Mouse (Mus musculus) stomach, embryonic 15.5 days (tissue): ENCODE measurements around the gene Commd1. TPM values are rescaled to one million over a fixed set of nuclear protein-coding genes. Genes with fewer than 3 reads are reported as not detected.

Experiments
- ATAC-seq: fragments of 200-750 bp; cut with Nextera tagmentation; 2 replicates; pipeline ENCODE4 v1.8.0; 2017; ENCODE audit warnings: low read depth, moderate number of reproducible peaks, moderate TSS enrichment; ENCODE audit not compliant: insufficient read depth, low FRiP score
- H3K27ac ChIP-seq: fragments of 300-500 bp; sonication (generic); 2 replicates; pipeline ENCODE4 v1.5.1; 2015; ENCODE audit warnings: mild to moderate bottlenecking, inconsistent platforms
- H3K27me3 ChIP-seq: fragments of 300-500 bp; sonication (generic); replicated peaks from 2 replicates; pipeline ENCODE4 v1.6.1; 2015; ENCODE audit warnings: inconsistent platforms
- H3K36me3 ChIP-seq: fragments of 300-500 bp; sonication (generic); 2 replicates; pipeline ENCODE4 v1.6.1; 2015; ENCODE audit warnings: inconsistent platforms
- H3K4me1 ChIP-seq: fragments of 300-500 bp; sonication (generic); 2 replicates; pipeline ENCODE4 v1.6.1; 2015; ENCODE audit warnings: inconsistent platforms
- H3K4me2 ChIP-seq: fragments of 300-500 bp; sonication (generic); 2 replicates; pipeline ENCODE4 v1.6.1; 2015; ENCODE audit warnings: mild to moderate bottlenecking, inconsistent platforms
- H3K4me3 ChIP-seq: fragments of 300-500 bp; sonication (generic); replicated peaks from 2 replicates; pipeline ENCODE4 v1.5.1; 2015; ENCODE audit warnings: inconsistent platforms
- H3K9ac ChIP-seq: fragments of 300-500 bp; sonication (generic); 2 replicates; pipeline ENCODE4 v1.6.1; 2015; ENCODE audit warnings: inconsistent platforms
- H3K9me3 ChIP-seq: fragments of 300-500 bp; sonication (generic); 2 replicates; pipeline ENCODE4 v1.6.1; 2016; ENCODE audit warnings: inconsistent platforms
- WGBS: fragments of 180-500 bp; shearing (Covaris S2); methylation state at CpG from one replicate; pipeline ENCODE4 v1.1.7; 2015; 5-methylcytosine and 5-hydroxymethylcytosine counted together
- polyA plus RNA-seq: library from polyadenylated mRNA; unstranded; fragments of >200 nt; fragmentation: Nextera tagmentation; extraction: Ambion mirVana; gene quantifications from 2 replicates; pipeline ENCODE4 v1.2.1, GENCODE M21; 2015

Gene Commd1
- polyA plus RNA-seq, 1 experiment from 2014 or later = 368 TPM

DNA sequence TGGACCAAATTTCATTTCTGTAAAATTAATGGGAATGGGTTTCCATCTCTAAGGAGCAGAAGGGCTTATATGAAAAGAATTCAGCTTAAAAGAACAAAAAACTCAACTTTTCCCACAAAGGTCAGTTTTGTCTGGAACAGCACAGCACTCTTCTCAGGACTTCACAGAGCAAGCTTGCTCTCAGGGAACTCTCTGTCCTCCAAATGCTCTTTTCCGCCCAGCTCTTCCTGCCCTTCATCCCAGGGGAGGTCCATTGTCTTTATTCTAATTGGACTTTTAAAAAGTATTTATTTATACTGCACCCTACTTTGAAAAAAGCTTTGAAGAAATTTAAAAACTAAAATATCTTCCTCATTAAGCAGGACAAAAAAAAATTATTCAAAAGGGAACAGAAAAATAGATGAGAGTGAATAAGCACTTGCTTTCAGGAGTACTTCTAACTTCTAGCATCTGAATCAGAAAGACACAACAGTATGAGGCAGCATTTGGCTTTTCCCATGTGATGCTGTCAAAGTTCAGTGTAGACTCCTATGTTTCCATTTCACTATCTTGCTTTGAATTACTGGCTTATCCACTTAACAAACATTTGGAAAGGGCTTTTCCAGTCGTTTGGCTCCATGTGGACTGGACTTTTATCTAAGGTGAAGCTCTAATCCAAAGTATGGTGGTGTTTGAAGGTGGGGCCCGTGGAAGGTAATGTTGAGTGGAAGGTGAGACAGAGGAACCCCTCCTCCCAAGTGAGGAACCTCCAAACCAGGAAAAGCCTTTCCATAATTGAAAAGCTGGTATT, 101.6 kb downstream of the Commd1 start:
- Histone ChIP-seq H3K27ac (no peak overlapping the region), H3K4me2 (no peak overlapping the region), H3K36me3 (no peaks in the 10 kb centered on the region), H3K9me3 (no peaks in the 10 kb centered on the region), H3K9ac (no peak overlapping the region), H3K4me3 (no peak overlapping the region), H3K4me1 (no peaks in the 10 kb centered on the region), H3K27me3 (no peaks in the 10 kb centered on the region)
- WGBS = 57% methylated on average over 3 of the region's 3 CpGs
- ATAC-seq = no peak

DNA sequence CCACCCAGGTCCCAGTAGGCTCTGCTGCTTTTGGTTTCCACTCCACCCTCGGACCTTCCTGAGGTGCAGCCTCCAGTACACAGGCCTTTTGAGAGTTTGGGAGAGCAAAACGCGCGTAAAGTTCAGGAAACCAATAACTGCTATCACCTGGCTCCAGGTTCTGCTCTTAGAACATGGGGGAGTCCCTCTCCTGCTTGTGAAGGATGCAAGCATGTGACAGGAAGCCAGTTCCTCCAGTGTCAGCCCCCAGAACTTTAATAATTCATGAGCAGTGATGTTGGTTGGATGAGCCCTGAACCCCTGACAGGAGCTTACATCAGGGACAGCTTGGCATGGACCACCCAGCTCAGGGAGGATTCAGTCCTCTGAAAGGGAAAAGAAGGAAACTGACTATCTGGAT, 102.5 kb downstream of the Commd1 start:
- no peaks in the 10 kb centered on the region for H3K9me3 ChIP-seq
- no peak overlapping the region for H3K4me2 ChIP-seq
- H3K4me1 ChIP-seq = no peaks in the 10 kb centered on the region
- H3K9ac ChIP-seq = no peak overlapping the region
- no peak overlapping the region for H3K4me3 ChIP-seq
- no peaks in the 10 kb centered on the region for H3K36me3 ChIP-seq
- 88% methylated on average over 4 of the region's 4 CpGs for WGBS
- no peak overlapping the region for H3K27ac ChIP-seq
- ATAC-seq = no peak
- no peaks in the 10 kb centered on the region for H3K27me3 ChIP-seq

DNA sequence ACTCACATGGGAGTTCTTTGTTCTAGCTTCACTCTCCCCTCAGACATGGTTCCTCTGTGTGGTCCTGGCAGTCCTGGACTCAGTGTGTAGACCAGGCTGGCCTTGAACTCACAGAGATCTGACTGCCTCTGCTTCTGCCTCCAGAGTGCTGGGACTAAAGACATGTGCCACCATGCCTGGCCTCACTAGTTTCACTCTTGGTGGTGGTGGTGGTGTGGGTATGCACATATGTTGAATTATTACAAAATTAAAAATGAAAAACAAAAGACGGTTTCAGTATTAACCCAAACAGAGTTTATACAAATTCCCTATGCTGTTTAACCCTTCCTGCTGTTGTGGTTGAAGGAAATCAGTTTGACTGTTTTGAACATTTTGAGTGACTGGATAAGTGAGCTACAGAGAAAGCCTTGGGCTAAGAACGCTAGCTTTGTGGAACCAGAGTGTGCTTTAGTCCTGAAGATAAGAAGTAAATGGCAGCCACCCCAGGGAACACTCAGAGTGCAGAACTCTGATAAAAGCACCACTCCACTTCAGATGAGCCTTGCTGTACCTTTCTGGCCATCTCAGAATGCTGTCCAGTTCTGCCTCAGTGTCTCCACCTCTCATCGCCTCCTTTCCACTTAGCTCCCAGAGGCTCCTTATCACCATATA, 105.4 kb downstream of the Commd1 start:
- 0 out of 2 replicates have a peak, but pooled peaks have one; percentile 56 for ATAC-seq
- Histone ChIP-seq H3K27ac (no peak overlapping the region), H3K4me2 (no peak overlapping the region), H3K4me3 (no peak overlapping the region), H3K36me3 (no peaks in the 10 kb centered on the region), H3K4me1 (no peaks in the 10 kb centered on the region), H3K27me3 (no peaks in the 10 kb centered on the region), H3K9me3 (no peaks in the 10 kb centered on the region), H3K9ac (no peak overlapping the region)
- 73% methylated on average over 3 of the region's 3 CpGs for WGBS

DNA sequence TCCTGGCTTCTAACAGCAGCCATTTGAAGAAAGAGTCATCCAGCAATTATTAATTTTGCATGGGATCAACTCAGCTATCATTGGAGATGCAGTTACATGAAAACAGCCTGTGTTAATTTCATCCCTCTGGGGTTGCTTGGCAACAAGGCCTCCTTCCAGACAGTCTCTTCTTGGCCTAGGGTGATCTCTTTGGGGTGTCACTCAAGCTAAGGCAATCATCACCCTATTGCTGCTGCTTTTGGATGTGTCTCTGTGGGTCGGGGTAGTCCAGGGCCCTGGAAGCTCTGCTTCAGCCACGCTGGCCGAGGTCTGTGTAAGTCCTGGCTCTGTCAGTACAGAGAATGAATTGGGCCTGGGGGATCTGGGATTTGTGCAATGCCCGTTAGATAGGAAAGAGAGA, 106.9 kb downstream of the Commd1 start:
- WGBS = 79% methylated on average over 4 of the region's 4 CpGs
- Histone ChIP-seq H3K4me1 (no peaks in the 10 kb centered on the region), H3K27me3 (no peaks in the 10 kb centered on the region), H3K9ac (no peak overlapping the region), H3K4me3 (no peak overlapping the region), H3K27ac (no peak overlapping the region), H3K9me3 (no peaks in the 10 kb centered on the region), H3K4me2 (no peak overlapping the region), H3K36me3 (no peaks in the 10 kb centered on the region)
- no peak for ATAC-seq

DNA sequence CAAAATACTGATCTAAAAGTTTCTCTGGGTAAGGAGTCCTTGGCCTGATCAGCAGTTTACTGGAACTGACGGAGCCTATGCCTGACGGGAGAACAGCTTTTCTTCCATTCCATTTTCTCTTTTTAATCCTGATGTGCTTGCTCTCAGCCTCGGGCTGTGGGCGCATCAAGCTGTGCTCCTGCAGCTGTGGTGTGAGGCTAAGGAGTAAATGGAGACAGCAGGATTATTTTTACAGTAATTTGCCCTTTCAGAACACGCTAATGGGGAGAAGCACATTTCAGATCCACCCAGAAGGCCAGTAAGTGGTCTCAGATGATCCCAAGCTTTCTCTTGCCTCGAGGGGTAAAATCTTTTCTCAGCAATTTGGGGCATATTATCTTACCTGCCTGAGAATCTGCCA, 107.4 kb downstream of the Commd1 start:
- Histone ChIP-seq H3K4me1 (no peaks in the 10 kb centered on the region), H3K9me3 (no peaks in the 10 kb centered on the region), H3K4me2 (no peak overlapping the region), H3K4me3 (no peak overlapping the region), H3K27ac (no peak overlapping the region), H3K9ac (no peak overlapping the region), H3K36me3 (no peaks in the 10 kb centered on the region), H3K27me3 (no peaks in the 10 kb centered on the region)
- 70% methylated on average over 6 of the region's 6 CpGs for WGBS
- ATAC-seq = no peak

DNA sequence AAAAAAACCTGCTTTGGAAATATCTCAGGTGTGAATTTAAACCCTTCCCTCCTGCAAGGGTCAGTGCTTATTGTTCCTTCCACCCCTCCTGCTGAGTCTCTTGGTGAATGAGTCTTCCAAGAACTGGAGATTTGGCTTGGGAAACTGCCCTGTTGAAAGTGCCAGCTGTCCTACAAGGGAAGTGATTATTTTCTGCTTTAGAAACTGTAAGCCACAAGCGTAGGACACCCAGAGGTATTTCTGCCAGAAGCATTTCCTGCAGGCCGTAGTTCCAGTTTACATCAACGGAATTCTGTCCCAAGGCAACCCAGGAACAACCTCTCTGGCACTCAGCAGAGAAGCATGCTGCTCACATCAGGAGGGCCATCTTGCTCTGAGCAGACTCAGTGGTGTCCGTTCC, 108.8 kb downstream of the Commd1 start:
- H3K4me2 ChIP-seq = no peak overlapping the region
- no peaks in the 10 kb centered on the region for H3K9me3 ChIP-seq
- 65% methylated on average over 4 of the region's 4 CpGs for WGBS
- no peak overlapping the region for H3K9ac ChIP-seq
- no peaks in the 10 kb centered on the region for H3K36me3 ChIP-seq
- H3K27ac ChIP-seq = no peak overlapping the region
- no peaks in the 10 kb centered on the region for H3K4me1 ChIP-seq
- H3K4me3 ChIP-seq = no peak overlapping the region
- no peaks in the 10 kb centered on the region for H3K27me3 ChIP-seq
- ATAC-seq = no peak

DNA sequence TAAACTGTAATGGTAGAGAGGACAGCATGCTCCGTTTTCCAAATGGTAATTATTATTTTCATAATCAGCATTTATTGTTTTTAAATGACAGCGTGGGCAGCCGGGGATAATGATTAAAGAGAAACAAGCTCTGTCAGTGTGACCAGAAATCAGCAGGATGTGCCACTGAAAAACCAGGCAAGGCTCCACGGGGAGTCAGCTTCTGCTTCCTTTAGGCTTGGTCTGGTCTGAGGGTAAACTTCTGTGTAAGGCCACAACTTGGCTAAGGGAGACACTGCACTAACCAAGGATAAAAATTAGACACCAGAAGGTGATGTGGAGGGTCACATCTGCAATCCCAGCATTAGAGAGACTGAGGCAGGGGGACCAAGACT, 109.9 kb downstream of the Commd1 start:
- H3K4me2 ChIP-seq = no peak overlapping the region; the same call in 1 of the 2 replicates
- no peak overlapping the region for H3K27ac ChIP-seq
- H3K36me3 ChIP-seq = no peaks in the 10 kb centered on the region
- no peak for ATAC-seq
- no peaks in the 10 kb centered on the region for H3K9me3 ChIP-seq
- WGBS = 43% methylated on average over 4 of the region's 4 CpGs
- H3K27me3 ChIP-seq = no peaks in the 10 kb centered on the region
- H3K4me3 ChIP-seq = no peak overlapping the region
- no peaks in the 10 kb centered on the region for H3K4me1 ChIP-seq
- no peak overlapping the region for H3K9ac ChIP-seq

DNA sequence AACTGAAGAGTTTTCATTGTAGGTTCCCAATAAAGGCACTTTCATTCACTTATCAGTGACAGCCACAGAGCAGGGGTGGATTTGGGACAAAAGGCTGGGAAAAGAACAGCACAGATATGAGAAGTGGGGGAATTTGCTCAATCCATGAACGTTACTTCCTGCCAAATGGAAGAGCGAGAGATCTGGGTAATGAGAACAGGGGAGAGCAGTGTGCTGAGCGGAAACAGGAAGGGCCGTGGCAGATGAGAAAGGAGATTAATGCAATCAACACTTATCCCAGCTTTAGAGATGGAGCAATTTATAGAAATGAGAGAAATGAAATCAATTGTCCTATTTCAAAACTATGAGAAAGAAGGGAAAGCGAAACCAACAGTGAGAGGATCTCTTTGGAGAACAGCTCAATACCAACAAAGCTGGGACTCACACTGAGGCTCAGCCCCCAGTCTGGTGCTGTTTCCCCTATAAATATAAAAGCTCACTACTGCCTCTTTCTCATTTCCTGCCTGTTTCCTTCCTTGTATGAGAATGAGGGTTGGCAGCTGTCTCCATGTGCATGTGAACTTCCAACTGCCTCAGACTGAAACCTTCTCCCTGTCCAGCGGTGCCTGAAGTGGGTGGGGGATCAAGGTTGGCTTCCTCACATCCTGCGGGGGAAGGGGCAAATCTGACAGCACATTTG, 110.4 kb downstream of the Commd1 start:
- Histone ChIP-seq H3K4me3 (no peak overlapping the region), H3K36me3 (no peaks in the 10 kb centered on the region), H3K9me3 (no peaks in the 10 kb centered on the region), H3K27me3 (no peaks in the 10 kb centered on the region), H3K4me2 (peak overlapping the region; percentile 6; the same call in 1 of the 2 replicates), H3K27ac (peak overlapping the region; percentile 17; the same call in 1 of the 2 replicates), H3K9ac (no peak overlapping the region), H3K4me1 (no peaks in the 10 kb centered on the region)
- 47% methylated on average over 7 of the region's 7 CpGs for WGBS
- ATAC-seq = 0 out of 2 replicates have a peak, but pooled peaks have one; percentile 35

DNA sequence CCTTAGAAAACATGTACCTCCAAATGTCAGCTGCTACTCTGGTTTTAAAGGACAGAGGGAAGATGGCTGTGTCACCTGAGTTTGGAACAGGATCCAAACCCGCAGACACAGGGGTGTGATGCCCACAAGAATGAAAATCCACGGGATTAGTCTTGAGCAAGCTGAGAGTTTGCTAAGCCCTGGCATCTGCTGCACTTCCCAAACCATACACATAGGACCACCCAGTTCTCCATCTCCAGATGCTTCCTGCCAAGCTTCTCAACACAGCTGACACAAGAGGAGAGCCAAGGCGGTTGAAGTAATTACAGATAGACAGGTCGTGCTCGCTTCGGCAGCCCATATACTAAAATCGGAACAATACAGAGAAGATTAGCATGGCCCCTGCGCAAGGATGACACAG, 113.6 kb downstream of the Commd1 start:
- Histone ChIP-seq H3K4me2 (no peak overlapping the region), H3K4me1 (no peaks in the 10 kb centered on the region), H3K27me3 (no peaks in the 10 kb centered on the region), H3K9me3 (no peaks in the 10 kb centered on the region), H3K9ac (no peak overlapping the region), H3K27ac (no peak overlapping the region), H3K36me3 (no peaks in the 10 kb centered on the region), H3K4me3 (no peak overlapping the region)
- WGBS = 82% methylated on average over 8 of the region's 8 CpGs
- no peak for ATAC-seq

DNA sequence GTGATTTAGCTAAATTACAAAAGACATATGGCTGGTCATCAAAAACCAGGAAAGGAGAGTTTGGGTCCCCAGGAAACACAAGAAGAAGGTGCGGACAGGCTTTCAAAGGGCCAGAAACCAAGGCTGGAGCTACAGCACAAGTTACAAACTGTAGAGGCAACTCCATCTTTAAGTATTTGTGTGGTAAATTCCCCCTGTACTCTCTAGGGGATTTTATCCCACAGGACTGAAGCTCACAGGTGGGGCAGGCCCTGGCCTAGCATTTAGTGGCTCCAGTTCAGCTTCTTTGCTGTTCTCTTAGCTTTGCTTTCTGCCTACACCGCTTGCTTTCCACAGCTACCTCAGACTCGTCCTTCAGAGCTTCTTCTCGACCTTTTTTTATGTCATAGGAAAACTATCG, 114.5 kb downstream of the Commd1 start:
- H3K4me1 ChIP-seq = no peaks in the 10 kb centered on the region
- H3K27ac ChIP-seq = no peak overlapping the region
- no peak overlapping the region for H3K4me2 ChIP-seq
- no peak for ATAC-seq
- no peak overlapping the region for H3K4me3 ChIP-seq
- no peaks in the 10 kb centered on the region for H3K27me3 ChIP-seq
- H3K9me3 ChIP-seq = no peaks in the 10 kb centered on the region
- H3K9ac ChIP-seq = no peak overlapping the region
- WGBS = 87% methylated on average over 5 of the region's 5 CpGs
- H3K36me3 ChIP-seq = no peaks in the 10 kb centered on the region

DNA sequence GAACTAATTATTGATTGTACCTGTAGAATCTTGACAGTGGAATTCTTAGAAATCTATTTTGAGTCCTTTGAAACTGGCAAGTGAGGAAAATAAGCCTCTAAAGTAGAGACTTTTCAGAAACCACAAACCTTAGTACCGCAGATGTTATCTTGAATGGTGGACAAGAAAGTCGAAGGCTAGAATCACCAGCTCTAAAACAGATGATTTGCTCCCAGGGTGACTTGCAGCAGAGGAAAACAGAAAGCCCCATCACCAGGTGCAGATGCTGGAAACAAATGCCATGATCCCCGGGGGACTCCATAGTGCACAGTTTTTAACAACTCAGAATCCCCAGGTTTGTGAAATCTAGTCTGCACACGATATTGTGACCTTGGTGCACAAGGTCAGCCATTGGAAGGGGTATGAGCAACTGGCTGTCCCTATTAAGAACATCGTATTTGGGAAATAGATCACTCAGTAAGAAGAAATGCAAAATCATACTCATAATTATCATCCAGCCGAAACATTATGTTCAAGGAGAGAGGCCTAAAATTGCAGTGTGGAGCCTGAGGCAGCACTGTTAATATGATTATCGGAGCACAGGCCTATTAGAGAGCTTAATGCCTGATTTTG, 116.4 kb downstream of the Commd1 start:
- Histone ChIP-seq H3K4me2 (no peak overlapping the region), H3K9me3 (no peaks in the 10 kb centered on the region), H3K36me3 (no peaks in the 10 kb centered on the region), H3K27me3 (no peaks in the 10 kb centered on the region), H3K27ac (no peak overlapping the region), H3K9ac (no peak overlapping the region), H3K4me1 (peaks cover 2% of the 10 kb centered on the region; the same call in 1 of the 2 replicates), H3K4me3 (no peak overlapping the region)
- WGBS = 83% methylated on average over 7 of the region's 7 CpGs
- ATAC-seq = no peak
